Mouse (Mus musculus): Measurements from ENCODE around the gene Prrc2a. TPM values are rescaled to one million over a fixed set of nuclear protein-coding genes. Genes with fewer than 3 reads are reported as not detected.

Gene Prrc2a
- total RNA-seq, 2 experiments from 2014 or later = 125 to 144 TPM

GRCm38 (mm10) chr17:35190096-35190495, 25.4 kb upstream of the Prrc2a start:
- no peak for DNase-seq

- peak in 1 of 2 experiments; percentile 54 for DNase-seq
Observed at GRCm38 (mm10) chr17:35189186-35189585, 24.5 kb upstream of the Prrc2a start.

- DNase-seq = no peak
Observed at GRCm38 (mm10) chr17:35187959-35188610, 23.4 kb upstream of the Prrc2a start, which contains the start of gene Lst1. Lst1 (minus strand) TSS chr17:35188439.

- no peak for DNase-seq
Observed at GRCm38 (mm10) chr17:35187345-35187744, 22.6 kb upstream of the Prrc2a start.

GRCm38 (mm10) chr17:35186681-35187080, 22.0 kb upstream of the Prrc2a start:
- DNase-seq = peak; percentile 55 to 60

- DNase-seq = peak; percentile 78 to 90
Observed at GRCm38 (mm10) chr17:35185639-35186611, 21.2 kb upstream of the Prrc2a start.

GRCm38 (mm10) chr17:35180093-35180492, 15.4 kb upstream of the Prrc2a start:
- DNase-seq = no peak

- peak; percentile 76 to 81 for DNase-seq
Observed at GRCm38 (mm10) chr17:35178528-35178927, 13.8 kb upstream of the Prrc2a start.

GRCm38 (mm10) chr17:35175968-35176367, 11.3 kb upstream of the Prrc2a start, which contains the start of gene Aif1:
Aif1 (minus strand) TSS chr17:35176068.
- DNase-seq = no peak

GRCm38 (mm10) chr17:35175382-35175781, 10.7 kb upstream of the Prrc2a start:
- no peak for DNase-seq

GRCm38 (mm10) chr17:35174201-35174977, 9.7 kb upstream of the Prrc2a start:
- DNase-seq = no peak

- no peak for DNase-seq
Observed at GRCm38 (mm10) chr17:35173329-35173728, 8.6 kb upstream of the Prrc2a start.

- DNase-seq = peak in 1 of 2 experiments; percentile 58
Observed at GRCm38 (mm10) chr17:35172445-35173234, 7.9 kb upstream of the Prrc2a start.

- DNase-seq = peak in 1 of 2 experiments; percentile 51
Observed at GRCm38 (mm10) chr17:35168541-35169207, 4.0 kb upstream of the Prrc2a start.

- DNase-seq = no peak
Observed at GRCm38 (mm10) chr17:35167794-35168193, 3.1 kb upstream of the Prrc2a start.

- DNase-seq = peak; percentile 66 to 73
Observed at GRCm38 (mm10) chr17:35166352-35167035, 1.8 kb upstream of the Prrc2a start.

GRCm38 (mm10) chr17:35165451-35166155, 906 bp upstream of the Prrc2a start:
- no peak for DNase-seq

- DNase-seq = no peak
Observed at GRCm38 (mm10) chr17:35164218-35164567, 504 bp downstream of the Prrc2a start.

GRCm38 (mm10) chr17:35163326-35164081, 1.2 kb downstream of the Prrc2a start:
- no peak for DNase-seq
